Mouse (Mus musculus) midbrain, embryonic 16.5 days (tissue): Measurements from ENCODE around the gene Ndufaf7. TPM values are rescaled to one million over a fixed set of nuclear protein-coding genes. Genes with fewer than 3 reads are reported as not detected.

Experiments
- polyA plus RNA-seq: library from polyadenylated mRNA; unstranded; fragments of >200 nt; fragmentation: Nextera tagmentation; extraction: Ambion mirVana; gene quantifications from 2 replicates; pipeline ENCODE4 v1.2.1, GENCODE M21; 2015

Ndufaf7 gene
- polyA plus RNA-seq, 1 experiment from 2014 or later, result 68.0 TPM

Other genes with a start within 250 kb of the Ndufaf7 start
- 5.9 and 6.3 TPM in 2 replicates for gene Strn, start 199.9 kb upstream of the Ndufaf7 start, polyA plus RNA-seq
- gene Heatr5b, start 101.8 kb upstream of the Ndufaf7 start, polyA plus RNA-seq, result 20.5 and 23.2 TPM in 2 replicates
- 50.9 and 51.6 TPM in 2 replicates for gene Gpatch11, start 101.6 kb upstream of the Ndufaf7 start, polyA plus RNA-seq
- 2.0 and 2.4 TPM in 2 replicates for gene Eif2ak2, start 54.6 kb upstream of the Ndufaf7 start, polyA plus RNA-seq
- 0.16 and 0.27 TPM in 2 replicates for gene Sult6b1, start 30.1 kb upstream of the Ndufaf7 start, polyA plus RNA-seq
- gene Cebpzos, start 20.6 kb upstream of the Ndufaf7 start, polyA plus RNA-seq, result 105 and 113 TPM in 2 replicates
- gene Cebpz, start 70 bp upstream of the Ndufaf7 start, polyA plus RNA-seq, result 38.0 and 45.8 TPM in 2 replicates
- 9.8 and 10.3 TPM in 2 replicates for gene Prkd3, start 83.7 kb downstream of the Ndufaf7 start, polyA plus RNA-seq
- gene Qpct, start 114.8 kb downstream of the Ndufaf7 start, polyA plus RNA-seq, result 27.3 and 28.8 TPM in 2 replicates